Mouse (Mus musculus) spleen, adult 2 months (tissue): Measurements from ENCODE around the gene Trim3.

Experiments used
- CTCF ChIP-seq: fragments of 200-500 bp; IDR thresholded peaks from 2 replicates; pipeline ENCODE4 v1.5.1; 2011; ENCODE audit warnings: mild to moderate bottlenecking, inconsistent platforms; ENCODE audit not compliant: insufficient read depth, insufficient read length, insufficient replicate concordance; ENCODE audit errors: extremely low read depth
- POLR2A ChIP-seq: fragments of 200-500 bp; IDR thresholded peaks from 2 replicates; pipeline ENCODE4 v1.6.1; 2011; ENCODE audit warnings: low read depth, low read length, inconsistent platforms

DNA sequence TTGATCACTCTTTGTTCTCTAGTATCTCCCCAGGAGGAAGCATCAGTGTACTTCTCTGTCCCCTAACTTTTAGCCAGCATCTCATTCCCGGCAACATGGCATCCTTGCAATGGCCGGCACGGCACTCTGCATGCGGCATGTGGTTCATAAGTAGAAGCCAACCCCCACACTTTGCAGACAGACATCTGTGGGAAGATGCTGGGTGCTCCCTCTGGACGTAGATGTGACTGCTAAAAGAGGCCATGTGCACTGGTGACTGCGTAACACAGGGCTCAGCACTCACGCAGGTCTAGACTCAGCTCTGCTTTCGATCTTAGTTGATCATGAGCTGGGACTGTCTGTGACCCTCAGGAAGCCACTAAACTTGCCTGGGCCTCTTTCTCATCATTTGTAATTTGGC lies 60.4 kb downstream of the Trim3 start:
- TF ChIP-seq CTCF (no peak), POLR2A (no peak)
